Mouse (Mus musculus): ENCODE measurements at regions not wholly inside any gene's neighbourhood (a gene's known extent, or its start where the extent isn't known, plus 50 kb on each side); places are given as distances from the start of the nearest gene placed in this dataset.

DNA sequence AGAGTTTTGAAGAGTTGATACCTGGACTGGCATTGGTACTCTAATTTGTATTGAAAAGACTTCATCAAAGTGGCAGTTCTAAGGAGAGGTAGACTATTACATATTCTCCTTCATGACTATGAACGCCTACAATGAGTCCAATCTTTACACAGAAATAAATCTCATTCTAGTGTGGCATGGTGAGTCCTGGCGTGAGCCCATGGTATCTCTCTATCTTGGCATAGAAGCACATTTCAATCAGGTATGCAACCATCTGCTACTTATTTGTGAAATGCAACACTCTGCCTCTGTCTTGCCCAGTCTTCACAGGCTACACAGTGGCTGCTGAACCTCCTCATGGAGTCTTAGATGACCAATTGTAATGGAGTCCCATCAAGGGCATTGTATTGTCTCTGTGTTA, 661.8 kb upstream of the Pou3f3 start:
- no peaks in the 10 kb centered on the region for H3K9me3 ChIP-seq (replicated peaks)

DNA sequence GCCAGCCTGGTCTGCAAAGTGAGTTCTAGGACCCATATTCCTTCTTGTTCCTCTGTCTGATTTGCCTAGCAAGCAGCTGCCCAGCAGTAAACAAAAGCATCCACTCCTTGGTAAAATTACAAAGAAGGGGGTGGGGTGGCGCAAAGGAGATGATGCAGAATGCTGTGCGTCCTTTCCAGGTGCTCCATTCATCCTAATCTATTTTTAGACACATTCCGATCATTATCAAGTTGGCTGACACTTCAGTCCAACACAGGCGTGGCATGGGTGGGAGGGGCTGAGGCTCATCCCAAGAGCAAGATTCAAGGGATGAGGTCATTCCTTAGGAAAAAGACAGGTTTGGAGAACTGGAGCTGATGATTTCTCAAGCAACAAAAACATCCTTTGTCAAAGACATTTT, 660.2 kb upstream of the Pou3f3 start:
- Histone ChIP-seq H3K27ac (no peak overlapping the region), H3K9me3 (replicated peaks) (no peaks in the 10 kb centered on the region), H3K4me3 (no peak overlapping the region), H3K36me3 (no peaks in the 10 kb centered on the region), H3K27me3 (ENCODE audit: low read depth, poor library complexity, severe bottlenecking) (no peaks in the 10 kb centered on the region), H3K4me1 (no peaks in the 10 kb centered on the region)
- no peak for DNase-seq (ENCODE audit: low spot score)
- WGBS, result 90% methylated on average over 4 of the region's 4 CpGs

More for the DNA sequence above, 661.8 kb upstream of the Pou3f3 start:
- Histone ChIP-seq H3K4me1 (no peaks in the 10 kb centered on the region), H3K36me3 (no peaks in the 10 kb centered on the region), H3K4me3 (no peak overlapping the region), H3K27ac (no peak overlapping the region), H3K27me3 (ENCODE audit: low read depth, poor library complexity, severe bottlenecking) (no peaks in the 10 kb centered on the region)
- 93% methylated on average over 2 of the region's 2 CpGs for WGBS
- no peak for DNase-seq (ENCODE audit: low spot score)

DNA sequence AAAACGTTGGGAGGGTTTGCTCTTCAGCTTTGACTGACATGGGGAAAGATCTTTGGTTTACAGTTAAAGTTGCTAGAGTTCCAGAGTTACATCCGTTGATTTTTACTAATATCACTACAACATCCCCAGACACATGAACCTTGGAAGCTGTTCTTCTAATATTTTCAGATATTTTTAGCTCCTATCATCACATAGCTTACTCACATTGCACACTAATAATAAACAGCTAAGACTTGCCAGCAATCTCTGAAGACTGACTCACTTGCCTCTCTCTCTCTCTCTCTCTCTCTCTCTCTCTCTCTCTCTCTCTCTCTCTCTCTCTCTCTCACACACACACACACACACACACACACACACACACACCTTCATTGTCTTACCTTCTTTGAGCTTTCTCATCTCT, 654.0 kb upstream of the Pou3f3 start:
- Histone ChIP-seq H3K4me3 (no peak overlapping the region), H3K27me3 (ENCODE audit: low read depth, poor library complexity, severe bottlenecking) (no peaks in the 10 kb centered on the region), H3K36me3 (no peaks in the 10 kb centered on the region), H3K27ac (no peak overlapping the region), H3K9me3 (replicated peaks) (no peaks in the 10 kb centered on the region), H3K4me1 (no peaks in the 10 kb centered on the region)
- WGBS, result 71% methylated on average over 2 of the region's 2 CpGs
- DNase-seq (ENCODE audit: low spot score), result no peak

DNA sequence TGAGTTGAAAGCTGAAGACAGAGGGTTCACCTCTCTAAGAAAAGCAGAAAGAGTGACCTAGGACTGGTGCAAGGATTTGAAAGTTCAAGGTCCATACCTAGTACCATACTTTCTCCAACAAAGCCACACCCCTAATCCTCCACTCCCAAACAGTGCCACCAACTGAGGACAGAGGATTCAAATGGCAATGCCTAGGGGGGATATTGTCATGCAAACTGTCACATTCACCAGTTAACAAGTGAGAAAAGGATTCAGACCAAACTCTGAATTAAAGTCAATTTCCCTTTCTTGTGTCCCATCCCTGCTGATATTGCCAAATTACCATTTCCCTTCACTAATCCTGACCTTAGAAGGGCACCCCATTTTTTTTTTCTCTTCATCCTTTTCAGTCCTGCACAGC, 637.1 kb upstream of the Pou3f3 start:
- Histone ChIP-seq H3K36me3 (no peaks in the 10 kb centered on the region), H3K27ac (no peak overlapping the region), H3K4me3 (no peak overlapping the region), H3K4me1 (no peaks in the 10 kb centered on the region), H3K27me3 (ENCODE audit: low read depth, poor library complexity, severe bottlenecking) (no peaks in the 10 kb centered on the region), H3K9me3 (replicated peaks) (no peaks in the 10 kb centered on the region)
- no peak for DNase-seq (ENCODE audit: low spot score)

DNA sequence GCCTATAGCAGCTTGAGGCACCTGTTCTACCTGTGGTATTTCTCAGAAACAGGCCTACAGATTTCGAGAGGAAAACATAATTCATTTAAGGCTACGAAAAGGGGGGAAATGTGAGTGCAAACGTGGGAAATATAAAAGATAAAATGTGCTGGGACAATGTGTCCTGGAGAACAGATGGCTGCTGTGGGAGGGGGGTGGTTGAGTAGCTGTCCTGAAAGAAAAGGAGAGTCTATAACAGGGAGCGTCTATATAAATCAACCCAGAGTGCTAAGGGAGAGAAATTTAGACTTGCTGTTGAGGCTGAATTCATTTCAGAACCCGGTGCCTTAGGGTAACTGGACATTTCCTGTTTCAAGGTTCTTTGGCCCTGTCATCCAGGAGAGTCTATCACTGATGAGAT, 625.5 kb upstream of the Pou3f3 start:
- no peak overlapping the region for H3K27ac ChIP-seq
- no peaks in the 10 kb centered on the region for H3K4me1 ChIP-seq
- no peaks in the 10 kb centered on the region for H3K36me3 ChIP-seq
- 72% methylated on average over 5 of the region's 5 CpGs for WGBS
- no peak for DNase-seq (ENCODE audit: low spot score)
- H3K27me3 ChIP-seq (ENCODE audit: low read depth, poor library complexity, severe bottlenecking), result no peaks in the 10 kb centered on the region
- H3K9me3 ChIP-seq (replicated peaks), result no peaks in the 10 kb centered on the region
- H3K4me3 ChIP-seq, result no peak overlapping the region

DNA sequence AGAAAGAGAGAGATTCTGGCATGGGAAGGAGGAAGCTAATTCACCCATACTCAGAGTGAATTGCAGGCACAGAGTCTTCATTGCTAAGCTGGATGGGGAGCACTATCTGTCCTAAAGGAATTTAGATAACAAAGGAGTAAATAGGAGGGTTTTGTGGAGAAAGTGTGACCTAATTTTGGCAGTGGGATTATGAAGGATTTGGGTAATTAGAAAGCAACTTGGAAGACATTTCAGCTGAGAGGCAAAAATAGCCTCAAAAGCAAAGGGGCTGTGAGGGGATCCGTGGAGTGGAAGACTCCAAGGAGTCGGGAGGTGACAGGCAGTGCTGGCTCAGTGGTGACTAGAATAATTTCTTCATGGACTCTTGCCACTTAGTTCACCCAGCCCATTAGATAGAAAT, 599.5 kb upstream of the Pou3f3 start:
- Histone ChIP-seq H3K4me3 (no peak overlapping the region), H3K27ac (no peak overlapping the region), H3K9me3 (replicated peaks) (no peaks in the 10 kb centered on the region), H3K27me3 (ENCODE audit: low read depth, poor library complexity, severe bottlenecking) (no peaks in the 10 kb centered on the region), H3K4me1 (no peaks in the 10 kb centered on the region), H3K36me3 (no peaks in the 10 kb centered on the region)
- WGBS, result 72% methylated on average over 2 of the region's 2 CpGs
- DNase-seq (ENCODE audit: low spot score), result no peak

DNA sequence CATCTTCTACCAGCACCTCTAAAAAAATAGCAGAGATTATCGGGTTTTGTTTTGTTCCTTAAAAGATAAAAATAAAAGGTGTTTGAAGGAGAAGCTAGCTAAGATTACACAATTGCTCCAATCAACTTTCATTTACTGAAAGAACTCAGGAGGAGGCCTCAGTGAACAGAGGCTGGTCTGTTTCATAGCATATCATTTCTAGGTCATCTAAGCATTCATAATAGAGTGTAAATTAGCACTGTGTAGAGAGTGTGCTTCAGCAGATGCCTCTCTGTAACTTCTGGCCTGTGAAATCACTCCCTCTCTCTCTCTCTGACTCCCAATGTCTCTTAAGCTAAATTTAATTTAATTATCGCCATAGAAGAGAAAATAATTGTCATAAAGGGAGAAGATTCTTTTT, 597.0 kb upstream of the Pou3f3 start:
- H3K4me1 ChIP-seq, result no peaks in the 10 kb centered on the region
- H3K9me3 ChIP-seq (replicated peaks), result no peaks in the 10 kb centered on the region
- no peak overlapping the region for H3K4me3 ChIP-seq
- no peak overlapping the region for H3K27ac ChIP-seq
- H3K36me3 ChIP-seq, result no peaks in the 10 kb centered on the region
- WGBS, result 89% methylated on average over 2 of the region's 2 CpGs
- DNase-seq (ENCODE audit: low spot score), result no peak
- H3K27me3 ChIP-seq (ENCODE audit: low read depth, poor library complexity, severe bottlenecking), result no peaks in the 10 kb centered on the region

DNA sequence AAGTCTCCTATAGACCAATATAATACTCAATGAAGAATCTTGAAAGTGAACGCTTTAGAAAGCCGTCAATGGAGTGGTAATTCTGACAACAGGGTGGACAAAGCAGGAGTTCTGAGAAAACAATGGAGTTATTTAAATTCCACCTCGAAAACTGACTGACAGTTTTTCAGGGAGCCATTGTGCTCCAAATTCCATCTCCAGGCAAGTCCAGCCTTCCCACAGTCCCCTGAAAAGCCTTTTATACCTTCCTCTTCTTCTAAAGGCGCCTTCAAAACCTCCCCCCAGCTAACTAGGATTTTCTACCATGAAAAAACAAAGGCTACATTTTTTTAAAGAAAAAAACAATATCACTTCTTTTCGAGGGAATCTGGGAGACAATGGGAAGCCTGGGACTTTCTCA, 588.0 kb upstream of the Pou3f3 start:
- WGBS, result 75% methylated on average over 5 of the region's 5 CpGs
- Histone ChIP-seq H3K36me3 (no peaks in the 10 kb centered on the region), H3K27me3 (ENCODE audit: low read depth, poor library complexity, severe bottlenecking) (no peaks in the 10 kb centered on the region), H3K9me3 (replicated peaks) (no peaks in the 10 kb centered on the region), H3K4me1 (no peaks in the 10 kb centered on the region), H3K4me3 (no peak overlapping the region), H3K27ac (no peak overlapping the region)
- no peak for DNase-seq (ENCODE audit: low spot score)

DNA sequence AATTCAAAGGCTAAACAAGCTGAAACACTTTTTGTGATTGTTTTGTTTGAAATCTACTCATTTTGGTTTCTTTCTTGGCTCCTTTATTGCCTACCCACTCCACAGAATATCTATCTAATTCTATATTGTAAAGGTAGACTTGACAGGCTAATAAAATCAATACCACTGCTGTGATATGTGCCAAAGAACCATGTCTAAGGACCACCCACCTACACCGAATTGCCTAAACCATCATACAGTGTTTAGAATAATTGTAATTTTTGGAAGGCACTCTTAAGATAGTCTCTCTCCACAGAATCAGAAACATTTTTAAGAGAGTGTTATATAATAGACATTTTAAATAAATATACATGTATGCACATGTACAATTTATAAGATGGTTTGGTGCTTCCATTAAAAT, 587.6 kb upstream of the Pou3f3 start:
- Histone ChIP-seq H3K27me3 (ENCODE audit: low read depth, poor library complexity, severe bottlenecking) (no peaks in the 10 kb centered on the region), H3K27ac (no peak overlapping the region), H3K9me3 (replicated peaks) (no peaks in the 10 kb centered on the region), H3K4me1 (no peaks in the 10 kb centered on the region), H3K36me3 (no peaks in the 10 kb centered on the region), H3K4me3 (no peak overlapping the region)
- no peak for DNase-seq (ENCODE audit: low spot score)
- WGBS, result 96% methylated on average over 1 of the region's 1 CpGs

DNA sequence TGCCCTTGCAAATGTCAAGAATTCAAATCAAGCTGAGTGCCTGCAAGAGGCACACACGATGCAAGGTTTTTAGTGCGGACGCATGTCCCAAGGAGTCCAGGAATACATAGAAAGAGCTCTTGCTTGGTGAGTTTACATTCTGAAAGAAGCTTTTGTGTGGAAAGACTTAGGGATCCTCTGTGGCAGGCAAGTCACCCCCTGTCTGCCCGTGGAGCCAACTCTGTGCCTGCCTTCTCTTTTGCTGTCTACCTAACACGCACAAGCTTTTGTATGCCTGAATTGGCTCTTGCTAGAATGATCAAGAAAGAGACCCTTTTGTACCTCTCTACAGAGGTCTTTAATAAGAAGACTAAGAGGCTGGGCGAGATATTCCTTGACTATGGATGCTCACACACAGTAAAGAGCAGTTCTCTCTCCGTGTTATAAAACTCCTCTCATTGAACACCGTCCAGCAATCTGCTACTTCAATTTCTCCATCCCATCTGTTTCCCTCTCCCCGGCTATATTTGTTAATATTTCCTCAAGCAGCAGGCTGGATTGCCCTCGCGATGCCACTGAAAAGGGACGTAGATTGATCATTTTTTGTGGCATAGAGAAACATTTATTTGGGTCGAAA, 543.3 kb upstream of the Pou3f3 start:
- H3K4me1 ChIP-seq, result no peaks in the 10 kb centered on the region
- no peak overlapping the region for H3K27ac ChIP-seq
- H3K9me3 ChIP-seq (replicated peaks), result no peaks in the 10 kb centered on the region
- H3K4me3 ChIP-seq, result no peak overlapping the region
- DNase-seq (ENCODE audit: low spot score), result no peak
- 90% methylated on average over 13 of the region's 13 CpGs for WGBS
- H3K36me3 ChIP-seq, result no peaks in the 10 kb centered on the region
- no peaks in the 10 kb centered on the region for H3K27me3 ChIP-seq (ENCODE audit: low read depth, poor library complexity, severe bottlenecking)

DNA sequence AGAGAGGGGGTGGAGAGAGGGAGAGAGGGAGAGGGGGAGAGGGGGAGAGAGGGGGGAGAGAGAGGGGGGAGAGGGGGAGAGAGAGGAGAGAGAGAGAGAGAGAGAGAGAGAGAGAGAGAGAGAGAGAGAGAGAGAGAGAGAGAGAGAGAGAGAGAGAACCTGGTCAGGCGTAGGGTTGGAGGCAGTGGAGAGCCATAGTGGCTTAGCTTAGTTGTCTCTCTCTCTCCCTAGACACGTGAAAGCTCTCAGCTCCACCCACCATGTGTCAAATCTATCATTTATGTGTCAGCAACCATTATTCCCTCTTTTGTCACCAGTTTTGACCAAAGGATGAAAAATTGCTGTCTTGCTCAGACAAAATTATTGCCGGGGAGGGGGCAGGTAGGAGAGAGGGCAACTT, 542.7 kb upstream of the Pou3f3 start:
- DNase-seq (ENCODE audit: low spot score), result no peak
- 58% methylated on average over 3 of the region's 3 CpGs for WGBS
- H3K4me1 ChIP-seq, result no peaks in the 10 kb centered on the region
- no peak overlapping the region for H3K4me3 ChIP-seq
- H3K27ac ChIP-seq, result no peak overlapping the region
- H3K9me3 ChIP-seq (replicated peaks), result no peaks in the 10 kb centered on the region
- H3K27me3 ChIP-seq (ENCODE audit: low read depth, poor library complexity, severe bottlenecking), result no peaks in the 10 kb centered on the region
- H3K36me3 ChIP-seq, result no peaks in the 10 kb centered on the region

DNA sequence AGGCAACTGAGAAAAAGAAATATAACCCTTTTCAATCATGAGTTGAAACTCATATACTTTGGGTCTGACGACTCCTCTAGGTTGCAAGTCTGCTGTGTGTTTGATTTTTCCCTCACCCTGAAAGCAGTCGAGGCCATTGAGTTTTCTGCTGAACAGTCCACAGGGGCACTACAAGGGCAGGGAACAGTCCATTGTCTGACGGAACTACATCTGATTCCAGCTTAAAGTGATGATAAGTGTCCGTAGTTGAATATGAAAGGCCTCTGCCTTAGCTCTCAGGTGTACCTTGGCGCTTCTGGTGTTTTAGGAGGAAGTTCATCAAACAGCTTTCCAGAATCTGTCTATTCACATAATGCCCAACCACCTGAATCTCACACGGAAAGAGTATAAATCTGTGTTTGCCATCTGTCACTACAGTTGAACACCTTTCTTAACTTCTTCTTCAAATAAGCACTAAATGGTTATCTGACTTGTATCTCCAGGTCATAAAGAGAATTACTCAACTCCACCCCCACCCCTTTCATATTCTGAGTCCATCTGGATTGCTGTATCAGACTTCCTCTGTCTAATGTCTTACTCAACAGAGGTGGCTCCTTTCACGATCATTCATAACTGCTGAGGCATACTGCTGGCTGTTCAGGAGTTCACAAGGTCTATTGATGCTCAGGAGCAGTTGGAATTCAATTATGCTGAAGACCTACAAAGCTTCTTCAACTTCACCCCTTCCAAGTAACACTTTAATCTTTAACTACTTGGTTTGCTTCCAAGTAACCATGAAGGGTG, 527.6 kb upstream of the Pou3f3 start:
- H3K4me3 ChIP-seq, result no peak overlapping the region
- no peaks in the 10 kb centered on the region for H3K27me3 ChIP-seq (ENCODE audit: low read depth, poor library complexity, severe bottlenecking)
- WGBS, result 87% methylated on average over 7 of the region's 7 CpGs
- no peaks in the 10 kb centered on the region for H3K36me3 ChIP-seq
- H3K4me1 ChIP-seq, result no peaks in the 10 kb centered on the region
- no peak overlapping the region for H3K27ac ChIP-seq
- H3K9me3 ChIP-seq (replicated peaks), result no peaks in the 10 kb centered on the region
- no peak for DNase-seq (ENCODE audit: low spot score)

DNA sequence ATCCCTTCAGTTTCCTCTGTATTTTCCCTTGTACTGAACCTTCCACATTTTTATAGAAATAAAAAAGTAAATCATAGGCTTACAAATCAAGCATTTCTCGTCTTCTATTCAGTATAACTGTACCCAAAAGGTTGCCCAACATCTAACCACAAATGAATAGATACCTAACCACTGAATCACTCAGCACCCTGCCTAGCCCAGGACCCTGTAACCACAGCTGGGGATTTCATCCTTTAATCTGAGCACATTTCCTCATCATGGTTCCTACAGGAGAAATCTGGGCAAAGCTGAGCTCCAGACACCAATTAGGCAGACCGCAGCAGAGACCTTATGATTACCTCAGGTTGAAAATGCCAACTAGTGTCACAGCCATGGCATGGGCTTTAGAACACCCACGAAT, 526.1 kb upstream of the Pou3f3 start:
- Histone ChIP-seq H3K36me3 (no peaks in the 10 kb centered on the region), H3K27ac (no peak overlapping the region), H3K4me3 (no peak overlapping the region), H3K27me3 (ENCODE audit: low read depth, poor library complexity, severe bottlenecking) (no peaks in the 10 kb centered on the region), H3K9me3 (replicated peaks) (no peaks in the 10 kb centered on the region), H3K4me1 (no peaks in the 10 kb centered on the region)
- WGBS, result 85% methylated on average over 3 of the region's 3 CpGs
- no peak for DNase-seq (ENCODE audit: low spot score)

DNA sequence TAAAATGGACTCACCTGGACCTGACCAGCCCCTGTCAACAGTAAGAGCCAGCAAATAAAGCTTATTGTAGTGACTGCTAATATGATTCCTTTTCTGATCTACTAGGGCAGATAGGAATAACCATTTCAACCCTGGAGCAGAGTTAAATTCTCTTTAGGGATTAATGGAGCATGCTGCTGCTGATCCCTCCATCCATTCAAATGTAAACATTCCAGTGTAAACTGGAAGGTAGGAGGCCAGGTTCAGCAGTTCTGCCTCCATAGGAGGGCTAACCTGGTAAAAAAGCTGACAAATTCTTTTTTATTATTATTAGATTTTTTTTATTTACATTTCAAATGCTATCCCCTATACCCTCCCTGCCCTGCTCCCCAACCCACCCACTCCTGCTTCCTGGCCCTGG, 509.3 kb upstream of the Pou3f3 start:
- no peak overlapping the region for H3K4me3 ChIP-seq
- H3K27ac ChIP-seq, result no peak overlapping the region
- H3K27me3 ChIP-seq (ENCODE audit: low read depth, poor library complexity, severe bottlenecking), result no peaks in the 10 kb centered on the region
- H3K4me1 ChIP-seq, result no peaks in the 10 kb centered on the region
- no peak for DNase-seq (ENCODE audit: low spot score)
- no peaks in the 10 kb centered on the region for H3K9me3 ChIP-seq (replicated peaks)
- no peaks in the 10 kb centered on the region for H3K36me3 ChIP-seq

All from limb, embryonic 10.5 days (tissue).